Mouse (Mus musculus) inflammation-experienced regulatory T-cells, adult 6 months (primary cell): ENCODE results near the gene Rnf220. TPM values are rescaled to one million over a fixed set of nuclear protein-coding genes. Genes with fewer than 3 reads are reported as not detected.

Experiments used
- ATAC-seq: one replicate; pipeline ENCODE4 v1.8.0; 2017
- polyA plus RNA-seq, 3 experiments: library from polyadenylated mRNA; unstranded; fragments of 100-300 nt; shearing (Covaris generic); gene quantifications; one replicate each; pipeline ENCODE4 v1.2.1; 2017

The Rnf220 gene
- polyA plus RNA-seq, 3 experiments from 2014 or later = 11.0 to 25.6 (median 21.9) TPM

- no peak for ATAC-seq
Measured at GRCm38 (mm10) chr4:117373324-117374077, 123.4 kb downstream of the Rnf220 start.

GRCm38 (mm10) chr4:117371896-117372295, 125.0 kb downstream of the Rnf220 start:
- no peak for ATAC-seq

GRCm38 (mm10) chr4:117370354-117370753, 126.5 kb downstream of the Rnf220 start:
- no peak for ATAC-seq

- ATAC-seq = no peak
Measured at GRCm38 (mm10) chr4:117369571-117369970, 127.3 kb downstream of the Rnf220 start.

GRCm38 (mm10) chr4:117367365-117367764, 129.5 kb downstream of the Rnf220 start:
- no peak for ATAC-seq

GRCm38 (mm10) chr4:117362085-117362484, 134.8 kb downstream of the Rnf220 start:
- no peak for ATAC-seq

GRCm38 (mm10) chr4:117361558-117361873, 135.3 kb downstream of the Rnf220 start:
- ATAC-seq = no peak

- ATAC-seq = no peak
Measured at GRCm38 (mm10) chr4:117360713-117361557, 135.9 kb downstream of the Rnf220 start.

- no peak for ATAC-seq
Measured at GRCm38 (mm10) chr4:117359803-117360382, 137.0 kb downstream of the Rnf220 start.

GRCm38 (mm10) chr4:117357917-117358316, 138.9 kb downstream of the Rnf220 start:
- no peak for ATAC-seq

GRCm38 (mm10) chr4:117357104-117357503, 139.7 kb downstream of the Rnf220 start:
- no peak for ATAC-seq

- ATAC-seq = no peak
Measured at GRCm38 (mm10) chr4:117356223-117356622, 140.6 kb downstream of the Rnf220 start.

- no peak for ATAC-seq
Measured at GRCm38 (mm10) chr4:117354651-117355050, 142.2 kb downstream of the Rnf220 start.

GRCm38 (mm10) chr4:117352957-117353356, 143.9 kb downstream of the Rnf220 start:
- ATAC-seq = no peak

GRCm38 (mm10) chr4:117352071-117352470, 144.8 kb downstream of the Rnf220 start:
- no peak for ATAC-seq

- ATAC-seq = no peak
Measured at GRCm38 (mm10) chr4:117350139-117350693, 146.6 kb downstream of the Rnf220 start.

GRCm38 (mm10) chr4:117349327-117349726, 147.5 kb downstream of the Rnf220 start:
- no peak for ATAC-seq

GRCm38 (mm10) chr4:117346025-117346424, 150.8 kb downstream of the Rnf220 start:
- no peak for ATAC-seq

GRCm38 (mm10) chr4:117343385-117343784, 153.5 kb downstream of the Rnf220 start:
- ATAC-seq = no peak

- ATAC-seq = no peak
Measured at GRCm38 (mm10) chr4:117342751-117343150, 154.1 kb downstream of the Rnf220 start.

- ATAC-seq = no peak
Measured at GRCm38 (mm10) chr4:117341282-117341681, 155.6 kb downstream of the Rnf220 start.

- ATAC-seq = no peak
Measured at GRCm38 (mm10) chr4:117339796-117340195, 157.1 kb downstream of the Rnf220 start.

- ATAC-seq = no peak
Measured at GRCm38 (mm10) chr4:117330836-117331475, 165.9 kb downstream of the Rnf220 start.
